Mouse (Mus musculus): ENCODE measurements around the gene Il18r1. TPM values are rescaled to one million over a fixed set of nuclear protein-coding genes. Genes with fewer than 3 reads are reported as not detected.

The Il18r1 gene
- not detected for polyA plus RNA-seq (2012; fragmentation: generic; extraction: Trizol)

DNA sequence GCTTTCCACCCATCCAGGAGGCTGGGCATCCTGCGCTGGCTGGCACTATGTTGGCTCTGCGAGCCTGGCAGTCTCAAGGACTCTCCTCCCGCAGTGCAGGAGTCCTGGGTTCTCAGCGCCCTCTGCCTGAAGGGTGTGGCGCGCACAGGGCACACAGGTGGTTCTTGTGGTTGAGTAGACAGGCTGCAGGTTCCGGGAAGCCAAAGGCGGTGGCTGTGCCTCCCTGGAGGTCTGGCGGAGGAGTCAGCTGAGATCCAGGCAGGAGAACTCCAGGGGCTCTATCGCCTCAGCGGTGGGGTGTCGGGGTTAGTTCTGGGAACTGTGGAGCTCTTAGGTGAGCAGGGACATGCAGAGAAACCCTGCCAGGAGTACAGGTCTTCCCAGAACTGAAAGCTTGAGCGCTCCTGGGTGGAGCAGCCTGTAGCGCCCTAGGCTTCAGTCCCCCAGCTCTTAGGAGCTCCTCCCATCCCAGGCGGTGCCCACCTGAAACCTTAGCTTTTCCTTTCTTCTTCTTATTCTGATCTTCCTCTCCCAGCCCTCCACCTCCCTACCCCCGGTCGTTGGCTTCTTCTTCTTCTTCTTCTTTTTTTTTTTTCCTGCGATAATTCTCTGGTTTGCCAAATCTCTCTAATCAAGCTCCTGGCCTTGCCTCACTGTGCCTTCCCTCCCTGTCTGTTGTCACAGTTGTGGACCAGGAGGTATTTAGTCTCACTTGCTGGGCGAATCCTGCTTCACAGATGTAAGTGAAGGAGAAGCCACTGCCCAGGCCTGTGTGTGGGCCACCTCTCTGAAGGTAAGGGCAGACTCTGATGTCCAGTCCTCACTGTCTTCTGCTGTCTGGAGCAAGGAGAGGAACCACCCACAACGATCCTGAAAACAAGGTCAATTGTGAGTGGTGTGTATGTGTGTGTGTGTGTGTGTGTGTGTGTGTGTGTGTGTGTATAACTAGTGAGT, at the start of gene Il18r1:
Il18r1 (plus strand) TSS at position 76 of the 954 bp plus-strand sequence.
- no peak within 1 kb of the TSS for H3K4me2 ChIP-seq (ENCODE audit: low read depth)

DNA sequence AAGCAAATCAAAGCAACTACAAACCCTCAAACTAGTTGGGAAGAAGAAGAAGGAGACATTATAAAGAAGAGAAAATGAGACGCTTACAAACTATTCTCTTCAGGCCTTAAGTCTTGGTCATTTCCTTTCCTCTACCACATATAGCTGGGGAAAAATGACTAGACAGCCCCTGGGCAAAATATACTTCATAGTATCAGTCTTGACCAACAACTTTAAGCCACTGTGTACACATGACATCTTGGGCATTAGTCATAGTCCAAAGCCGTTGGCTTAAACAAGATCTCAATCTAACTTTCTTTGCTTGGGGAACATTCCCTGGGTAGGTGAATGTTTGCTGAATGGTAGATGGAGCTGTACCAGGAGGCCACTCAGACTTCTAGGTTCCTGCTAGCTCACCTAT, 48.3 kb upstream of the Il18r1 start:
- no peaks in the 10 kb centered on the region for H3K36me3 ChIP-seq (ENCODE audit: control insufficient read depth, insufficient read depth)
- H3ac ChIP-seq (ENCODE audit: control insufficient read depth, insufficient read length), result no peak overlapping the region
- no peak for TF ChIP-seq REST (IDR thresholded peaks at IDR 0.05; ENCODE audit: insufficient read depth, insufficient read length)
- TF ChIP-seq CEBPB (IDR thresholded peaks at IDR 0.05; ENCODE audit: insufficient read depth, poor library complexity, severe bottlenecking), result no peak
- TF ChIP-seq E2F4 (IDR thresholded peaks at IDR 0.05; ENCODE audit: insufficient read depth), result no peak
- TF ChIP-seq SRF (IDR thresholded peaks at IDR 0.05; ENCODE audit: control insufficient read depth, insufficient read length, low read depth), result no peak
- no peak for TF ChIP-seq TCF12 (IDR thresholded peaks at IDR 0.05; ENCODE audit: insufficient read depth, poor library complexity, severe bottlenecking)
- no peak for TF ChIP-seq MYOG (IDR thresholded peaks at IDR 0.05; ENCODE audit: control insufficient read depth in 1 of 3, insufficient read depth in 1 of 3, insufficient read length in 2 of 3, low read depth in 2 of 3)
- TF ChIP-seq MAX (IDR thresholded peaks at IDR 0.05; ENCODE audit: low read depth), result no peak
- no peak for TF ChIP-seq USF1 (IDR thresholded peaks at IDR 0.05; ENCODE audit: low read depth)
- TF ChIP-seq POLR2AphosphoS2 (IDR thresholded peaks at IDR 0.05; ENCODE audit: insufficient read length, low read depth), result no peak
- no peak for TF ChIP-seq MYOD1 (IDR thresholded peaks at IDR 0.05; ENCODE audit: control insufficient read depth in 1 of 3, insufficient read length in 2 of 3, low read depth in 2 of 3)
- TF ChIP-seq TCF3 (IDR thresholded peaks at IDR 0.05; ENCODE audit: insufficient read length, low read depth), result no peak
- TF ChIP-seq POLR2A (IDR thresholded peaks at IDR 0.05; ENCODE audit: insufficient read length, low read depth), result no peak
- H3K4me3 ChIP-seq, result no peak overlapping the region
- no peaks in the 10 kb centered on the region for H3K27me3 ChIP-seq (ENCODE audit: control insufficient read depth, insufficient read depth, insufficient read length)
- no peak overlapping the region for H3K4me2 ChIP-seq (ENCODE audit: low read depth)
- H3K79me2 ChIP-seq (ENCODE audit: control insufficient read depth, insufficient read depth), result no peaks in the 10 kb centered on the region

More for the DNA sequence above, at the start of gene Il18r1:
- H3K4me3 ChIP-seq, result no peak within 1 kb of the TSS
- no peak for TF ChIP-seq USF1 (IDR thresholded peaks at IDR 0.05; ENCODE audit: low read depth)
- TF ChIP-seq REST (IDR thresholded peaks at IDR 0.05; ENCODE audit: insufficient read depth, insufficient read length), result no peak
- no peaks in the 10 kb centered on the region for H3K27me3 ChIP-seq (ENCODE audit: control insufficient read depth, insufficient read depth, insufficient read length)
- H3ac ChIP-seq (ENCODE audit: control insufficient read depth, insufficient read length), result no peak within 1 kb of the TSS
- H3K36me3 ChIP-seq (ENCODE audit: control insufficient read depth, insufficient read depth), result no peaks in the 10 kb centered on the region
- H3K79me2 ChIP-seq (ENCODE audit: control insufficient read depth, insufficient read depth), result no peaks in the 10 kb centered on the region

DNA sequence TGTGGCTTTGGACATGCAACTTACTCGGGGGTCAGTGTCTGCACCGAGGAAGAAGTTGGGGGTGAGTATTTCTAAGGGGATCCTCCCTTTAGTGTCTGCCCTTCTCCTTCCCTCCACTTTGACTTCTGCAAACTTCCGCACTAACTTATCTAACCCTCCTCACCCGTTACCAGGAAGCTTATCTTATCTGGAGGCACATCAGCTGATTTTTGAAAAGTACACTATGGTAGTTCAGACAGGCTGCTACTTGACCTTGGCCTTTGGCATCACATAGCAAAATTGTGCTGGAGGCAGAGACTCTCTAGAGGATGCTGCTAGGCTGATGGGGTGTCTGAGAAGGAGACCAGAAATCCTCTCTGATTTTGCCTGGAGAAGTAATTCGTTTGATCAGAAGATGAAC, 46.8 kb upstream of the Il18r1 start:
- Histone ChIP-seq H3K4me3 (no peak overlapping the region), H3ac (ENCODE audit: control insufficient read depth, insufficient read length) (no peak overlapping the region), H3K4me2 (ENCODE audit: low read depth) (no peak overlapping the region), H3K27me3 (ENCODE audit: control insufficient read depth, insufficient read depth, insufficient read length) (no peaks in the 10 kb centered on the region), H3K36me3 (ENCODE audit: control insufficient read depth, insufficient read depth) (no peaks in the 10 kb centered on the region), H3K79me2 (ENCODE audit: control insufficient read depth, insufficient read depth) (no peaks in the 10 kb centered on the region)
- TF ChIP-seq SRF (IDR thresholded peaks at IDR 0.05; ENCODE audit: control insufficient read depth, insufficient read length, low read depth) (no peak), E2F4 (IDR thresholded peaks at IDR 0.05; ENCODE audit: insufficient read depth) (no peak), CEBPB (IDR thresholded peaks at IDR 0.05; ENCODE audit: insufficient read depth, poor library complexity, severe bottlenecking) (no peak), POLR2A (IDR thresholded peaks at IDR 0.05; ENCODE audit: insufficient read length, low read depth) (no peak), USF1 (IDR thresholded peaks at IDR 0.05; ENCODE audit: low read depth) (no peak), POLR2AphosphoS2 (IDR thresholded peaks at IDR 0.05; ENCODE audit: insufficient read length, low read depth) (no peak), MYOD1 (IDR thresholded peaks at IDR 0.05; ENCODE audit: control insufficient read depth in 1 of 3, insufficient read length in 2 of 3, low read depth in 2 of 3) (no peak), MAX (IDR thresholded peaks at IDR 0.05; ENCODE audit: low read depth) (no peak), REST (IDR thresholded peaks at IDR 0.05; ENCODE audit: insufficient read depth, insufficient read length) (no peak), TCF3 (IDR thresholded peaks at IDR 0.05; ENCODE audit: insufficient read length, low read depth) (no peak), TCF12 (IDR thresholded peaks at IDR 0.05; ENCODE audit: insufficient read depth, poor library complexity, severe bottlenecking) (no peak), MYOG (IDR thresholded peaks at IDR 0.05; ENCODE audit: control insufficient read depth in 1 of 3, insufficient read depth in 1 of 3, insufficient read length in 2 of 3, low read depth in 2 of 3) (no peak)

- no peak overlapping the region for H3ac ChIP-seq (ENCODE audit: control insufficient read depth, insufficient read length)
- H3K36me3 ChIP-seq (ENCODE audit: control insufficient read depth, insufficient read depth), result no peaks in the 10 kb centered on the region
- H3K4me3 ChIP-seq, result no peak overlapping the region
- H3K4me2 ChIP-seq (ENCODE audit: low read depth), result no peak overlapping the region
- no peak for TF ChIP-seq CEBPB (IDR thresholded peaks at IDR 0.05; ENCODE audit: insufficient read depth, poor library complexity, severe bottlenecking)
- no peak for TF ChIP-seq MYOG (IDR thresholded peaks at IDR 0.05; ENCODE audit: control insufficient read depth in 1 of 3, insufficient read depth in 1 of 3, insufficient read length in 2 of 3, low read depth in 2 of 3)
- TF ChIP-seq REST (IDR thresholded peaks at IDR 0.05; ENCODE audit: insufficient read depth, insufficient read length), result no peak
- no peak for TF ChIP-seq SRF (IDR thresholded peaks at IDR 0.05; ENCODE audit: control insufficient read depth, insufficient read length, low read depth)
- no peak for TF ChIP-seq USF1 (IDR thresholded peaks at IDR 0.05; ENCODE audit: low read depth)
- TF ChIP-seq MAX (IDR thresholded peaks at IDR 0.05; ENCODE audit: low read depth), result no peak
- no peak for TF ChIP-seq TCF12 (IDR thresholded peaks at IDR 0.05; ENCODE audit: insufficient read depth, poor library complexity, severe bottlenecking)
- no peak for TF ChIP-seq POLR2A (IDR thresholded peaks at IDR 0.05; ENCODE audit: insufficient read length, low read depth)
- no peak for TF ChIP-seq MYOD1 (IDR thresholded peaks at IDR 0.05; ENCODE audit: control insufficient read depth in 1 of 3, insufficient read length in 2 of 3, low read depth in 2 of 3)
- TF ChIP-seq E2F4 (IDR thresholded peaks at IDR 0.05; ENCODE audit: insufficient read depth), result no peak
- no peak for TF ChIP-seq POLR2AphosphoS2 (IDR thresholded peaks at IDR 0.05; ENCODE audit: insufficient read length, low read depth)
- H3K79me2 ChIP-seq (ENCODE audit: control insufficient read depth, insufficient read depth), result no peaks in the 10 kb centered on the region
- H3K27me3 ChIP-seq (ENCODE audit: control insufficient read depth, insufficient read depth, insufficient read length), result no peaks in the 10 kb centered on the region
Measured at GRCm38 (mm10) chr1:40423892-40424291, 41.5 kb upstream of the Il18r1 start.

All from myocyte (in vitro differentiated cells).